Mouse (Mus musculus) brain, embryonic 14.5 days (tissue): ENCODE measurements around the gene Sri.

Experiments
- CTCF ChIP-seq: fragments of 200-500 bp; IDR thresholded peaks from 2 replicates; pipeline ENCODE4 v1.5.1; 2012; ENCODE audit warnings: inconsistent platforms, mild to moderate bottlenecking, moderate library complexity, borderline replicate concordance; ENCODE audit not compliant: insufficient read depth, insufficient read length; ENCODE audit errors: extremely low read depth
- POLR2A ChIP-seq: fragments of 200-500 bp; IDR thresholded peaks from 2 replicates; pipeline ENCODE4 v1.6.1; 2012; ENCODE audit warnings: mild to moderate bottlenecking, inconsistent platforms, borderline replicate concordance; ENCODE audit not compliant: poor library complexity, insufficient read depth, insufficient read length, severe bottlenecking; ENCODE audit errors: extremely low read depth

DNA sequence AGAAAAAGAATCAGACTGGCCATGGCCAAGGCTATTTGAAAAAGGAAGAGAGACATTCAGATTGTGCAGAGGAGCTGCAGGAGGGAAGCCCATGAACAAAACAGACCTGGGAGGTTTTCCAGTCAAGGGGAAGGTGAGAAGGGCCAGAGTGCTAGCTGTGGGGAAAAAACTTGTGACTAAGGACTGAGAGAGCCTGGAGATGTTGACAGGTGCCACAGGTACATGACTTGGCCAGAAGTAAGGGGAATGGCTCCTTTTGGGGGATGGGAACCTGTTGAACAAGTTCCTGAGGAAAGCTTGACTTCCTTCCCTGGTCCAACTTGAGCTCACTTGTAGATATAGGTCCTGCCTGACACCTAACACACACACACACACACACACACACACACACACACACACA is 43.1 kb upstream of the Sri start:
- TF ChIP-seq CTCF (no peak), POLR2A (no peak)
